Comparison of ENCODE assay signal across 9 mouse cellular contexts in genomic region chr1:194622677-194623076, GRCm38 (mm10). TPM values are rescaled to one million over a fixed set of nuclear protein-coding genes. Genes with fewer than 3 reads are reported as not detected.
A peak's percentile ranks its signal among the peaks of the same experiment; 100 is the strongest.
DNase-seq lines count a peak whose midpoint lies in the region; ATAC-seq and TF ChIP-seq lines count a peak whose summit lies in the region.
"Had no signal": no experiment of that assay in that cellular context is flagged by ENCODE, and none has a peak within 500 bp of the region (broad histone marks: within the 10 kb centered on the region; RNA-seq: fewer than 3 reads in every experiment).

No protein-coding gene starts in this region.

- H3K4me1 ChIP-seq in cerebellum, adult 2 months (ENCODE audit: control insufficient read depth, insufficient read depth, low read length), result peaks cover 30% of the 10 kb centered on the region
- H3K4me1 ChIP-seq in lung, embryonic 14.5 days (ENCODE audit: insufficient read depth), result peaks cover 17% of the 10 kb centered on the region
- peaks cover 5% of the 10 kb centered on the region; the same call in 1 of the 2 replicates for H3K4me1 ChIP-seq in intestine, postnatal 0 days (replicated peaks; ENCODE audit: control insufficient read depth, insufficient read depth, low read length)
- peaks cover 45% of the 10 kb centered on the region for H3K4me1 ChIP-seq in stomach, embryonic 14.5 days (ENCODE audit: control insufficient read depth, insufficient read depth, low read length)
- no peaks in the 10 kb centered on the region; the same call in 1 of the 2 replicates for H3K4me1 ChIP-seq in thymus, adult 2 months (replicated peaks; ENCODE audit: control insufficient read depth, insufficient read depth, low read length)

- H3K4me2 ChIP-seq in lung, embryonic 14.5 days, result peak overlapping the region; percentile 79
- peak overlapping the region; percentile 98 for H3K4me2 ChIP-seq in intestine, postnatal 0 days (replicated peaks; ENCODE audit: low read depth)
- H3K4me2 ChIP-seq in stomach, embryonic 14.5 days (replicated peaks; ENCODE audit: low read depth, low read length), result peak overlapping the region; percentile 90; the same call in 1 of the 2 replicates

- H3K9ac ChIP-seq in lung, embryonic 14.5 days, result no peak overlapping the region
- no peak overlapping the region for H3K9ac ChIP-seq in intestine, postnatal 0 days (ENCODE audit: low read depth, low read length)
- H3K9ac ChIP-seq in stomach, embryonic 14.5 days (replicated peaks; ENCODE audit: low read depth, low read length), result no peak overlapping the region

- no peak for TF ChIP-seq POLR2A in cerebellum, adult 2 months (IDR thresholded peaks at IDR 0.05; ENCODE audit: borderline replicate concordance, insufficient read depth, low read length)
- no peak for TF ChIP-seq POLR2A in thymus, adult 2 months (IDR thresholded peaks at IDR 0.05; ENCODE audit: control insufficient read depth, extremely low read depth, insufficient read depth, low read length, poor library complexity)

- DNase-seq in cerebellum, adult 2 months, result no peak
- no peak for DNase-seq in cerebellum, adult 9-10 months
- no peak for DNase-seq in lung, embryonic 14.5 days
- DNase-seq in lung, adult 18-20 months, result no peak
- no peak for DNase-seq in thymus, adult 2 months
- DNase-seq: cerebellum, adult 11 months had no signal

- H3K4me3 ChIP-seq in cerebellum, adult 2 months (replicated peaks; ENCODE audit: insufficient read depth, low read depth, low read length), result peak overlapping the region; percentile 45
- H3K4me3 ChIP-seq in lung, embryonic 14.5 days (ENCODE audit: low read depth, low read length), result peak overlapping the region; percentile 76; the same call in 1 of the 2 replicates
- H3K4me3 ChIP-seq in intestine, postnatal 0 days (ENCODE audit: low read depth, low read length), result no peak overlapping the region
- H3K4me3 ChIP-seq in stomach, embryonic 14.5 days (ENCODE audit: low read depth, low read length), result no peak overlapping the region
- no peak overlapping the region for H3K4me3 ChIP-seq in thymus, adult 2 months (ENCODE audit: control insufficient read depth, insufficient read depth, low read length)

- ATAC-seq in lung, embryonic 14.5 days (ENCODE audit: insufficient read depth), result no peak
- ATAC-seq in intestine, postnatal 0 days, result no peak
- ATAC-seq in stomach, embryonic 14.5 days (ENCODE audit: insufficient number of reproducible peaks, insufficient read depth, low FRiP score, low read depth), result no peak
- no peak for ATAC-seq in CD4-positive, CD25-positive, alpha-beta regulatory T cell, adult 4 months

- 37% methylated on average over 2 of the region's 2 CpGs for WGBS in cerebellum, adult 2 months
- WGBS in lung, embryonic 14.5 days, result 49% methylated on average over 2 of the region's 2 CpGs
- WGBS in intestine, postnatal 0 days, result 41% methylated on average over 2 of the region's 2 CpGs
- 52% methylated on average over 2 of the region's 2 CpGs for WGBS in stomach, embryonic 14.5 days
- WGBS in thymus, adult 2 months, result 90% methylated on average over 2 of the region's 2 CpGs

- H3K27ac ChIP-seq in cerebellum, adult 2 months (ENCODE audit: insufficient read depth, low read length), result no peak overlapping the region
- no peak overlapping the region for H3K27ac ChIP-seq in lung, embryonic 14.5 days (ENCODE audit: low read depth)
- H3K27ac ChIP-seq in intestine, postnatal 0 days (ENCODE audit: low read depth, low read length), result no peak overlapping the region
- H3K27ac ChIP-seq in stomach, embryonic 14.5 days (ENCODE audit: low read length), result no peak overlapping the region
- no peak overlapping the region for H3K27ac ChIP-seq in thymus, adult 2 months (ENCODE audit: control insufficient read depth, insufficient read depth, low read length)

- no peak for TF ChIP-seq CTCF in cerebellum, adult 2 months (IDR thresholded peaks at IDR 0.05; ENCODE audit: borderline replicate concordance, insufficient read depth, low read depth, low read length)
- TF ChIP-seq CTCF in lung, embryonic 14.5 days (IDR thresholded peaks at IDR 0.05; ENCODE audit: low read depth), result no peak
- TF ChIP-seq CTCF in intestine, postnatal 0 days (IDR thresholded peaks at IDR 0.05; ENCODE audit: low read depth), result no peak
- no peak for TF ChIP-seq CTCF in thymus, adult 2 months (IDR thresholded peaks at IDR 0.05; ENCODE audit: borderline replicate concordance, control insufficient read depth, extremely low read depth, insufficient read depth, low read length, poor library complexity)

- no peaks in the 10 kb centered on the region for H3K27me3 ChIP-seq in cerebellum, adult 2 months (ENCODE audit: control insufficient read depth, insufficient read depth, low read length)
- H3K27me3 ChIP-seq in lung, embryonic 14.5 days (ENCODE audit: insufficient read depth, low read length), result no peaks in the 10 kb centered on the region
- no peaks in the 10 kb centered on the region for H3K27me3 ChIP-seq in intestine, postnatal 0 days (replicated peaks; ENCODE audit: control insufficient read depth, insufficient read depth, low read length)
- no peaks in the 10 kb centered on the region for H3K27me3 ChIP-seq in stomach, embryonic 14.5 days (ENCODE audit: control insufficient read depth, insufficient read depth, low read length)
- peaks cover 3% of the 10 kb centered on the region; the same call in 1 of the 2 replicates for H3K27me3 ChIP-seq in thymus, adult 2 months (ENCODE audit: control insufficient read depth, insufficient read depth, low read length)

- H3K36me3 ChIP-seq in lung, embryonic 14.5 days (ENCODE audit: insufficient read depth), result no peaks in the 10 kb centered on the region
- no peaks in the 10 kb centered on the region for H3K36me3 ChIP-seq in intestine, postnatal 0 days (ENCODE audit: control insufficient read depth, insufficient read depth)
- H3K36me3 ChIP-seq in stomach, embryonic 14.5 days (ENCODE audit: control insufficient read depth, insufficient read depth, low read length), result no peaks in the 10 kb centered on the region
- H3K36me3 ChIP-seq in thymus, adult 2 months (ENCODE audit: control insufficient read depth, insufficient read depth, low read length), result no peaks in the 10 kb centered on the region

- no peaks in the 10 kb centered on the region for H3K9me3 ChIP-seq in lung, embryonic 14.5 days (ENCODE audit: low read depth, low read length)
- H3K9me3 ChIP-seq in intestine, postnatal 0 days (ENCODE audit: control insufficient read depth), result no peaks in the 10 kb centered on the region
- H3K9me3 ChIP-seq in stomach, embryonic 14.5 days (ENCODE audit: control insufficient read depth, low read depth, low read length), result no peaks in the 10 kb centered on the region

RNA-seq across cellular contexts. Expression of gene Plxna2, which starts 4.7 kb away (rescaled TPM):
- polyA plus RNA-seq in cerebellum, adult 2 months (2012; rRNA removed), result 18.0 and 20.7 TPM in 2 replicates
- polyA plus RNA-seq in lung, embryonic 14.5 days (2014; fragmentation: Nextera tagmentation; extraction: Ambion mirVana), result 9.8 and 10.1 TPM in 2 replicates
- polyA plus RNA-seq in intestine, postnatal 0 days (2015; fragmentation: Nextera tagmentation; extraction: Ambion mirVana), result 4.1 and 4.6 TPM in 2 replicates
- polyA plus RNA-seq in stomach, embryonic 14.5 days (2014; fragmentation: Nextera tagmentation; extraction: Ambion mirVana), result 7.7 and 8.3 TPM in 2 replicates
- polyA plus RNA-seq in thymus, adult 2 months (2012; rRNA removed), result 3.2 and 4.0 TPM in 2 replicates
- polyA plus RNA-seq in CD4-positive, CD25-positive, alpha-beta regulatory T cell, adult 4 months (2017; shearing (Covaris generic)), result not detected

Comparison
In these comparisons a context has a peak if more than half of its experiments do, and no peak if none do; other contexts are left out.
1. H3K4me3 ChIP-seq: peak in cerebellum, adult 2 months (single experiment) and lung, embryonic 14.5 days (single experiment); none in intestine, postnatal 0 days (single experiment), stomach, embryonic 14.5 days (single experiment) and thymus, adult 2 months (single experiment).
2. Peak in every context shown above with its lines, with median percentiles within 50 percentile points of each other: H3K4me2 ChIP-seq.